Mouse (Mus musculus): ENCODE data around the gene Sirt2. TPM values are rescaled to one million over a fixed set of nuclear protein-coding genes. Genes with fewer than 3 reads are reported as not detected.

Sirt2 gene
- 10 to 100 TPM; 82.3 to 83.2 TPM for total RNA-seq (2021)
- long read RNA-seq, experiment 1, transcript Sirt2-201 (16 exons, 1,843 nt), result major isoform, 57 of 125 reads
- long read RNA-seq, experiment 1, transcript Sirt2-202 (15 exons, 1,828 nt), result minor isoform, 54 of 125 reads
- long read RNA-seq, experiment 1, partial matches to known transcripts, result 3 of 125 reads
- long read RNA-seq, experiment 1, other reads (novel, unspliced or antisense), result 11 of 125 reads
- long read RNA-seq, experiment 2, transcript Sirt2-202 (15 exons, 1,828 nt), result major isoform, 57 of 120 reads
- long read RNA-seq, experiment 2, transcript Sirt2-201 (16 exons, 1,843 nt), result minor isoform, 51 of 120 reads
- long read RNA-seq, experiment 2, partial matches to known transcripts, result 5 of 120 reads
- long read RNA-seq, experiment 2, other reads (novel, unspliced or antisense), result 6 of 120 reads

GRCm38 (mm10) chr7:28766173-28766879 is at the start of gene Sirt2:
Sirt2 (plus strand) TSS chr7:28766735.
- DNase-seq (ENCODE audit: low spot score in 2 of 2), result peak; percentile 89 to 94

- DNase-seq (ENCODE audit: low spot score in 2 of 2), result no peak
These were observed 48.8 kb upstream of the Sirt2 start for GRCm38 (mm10) chr7:28717726-28718125.

GRCm38 (mm10) chr7:28719159-28719558 is 47.4 kb upstream of the Sirt2 start:
- no peak for DNase-seq (ENCODE audit: low spot score in 2 of 2)

DNA sequence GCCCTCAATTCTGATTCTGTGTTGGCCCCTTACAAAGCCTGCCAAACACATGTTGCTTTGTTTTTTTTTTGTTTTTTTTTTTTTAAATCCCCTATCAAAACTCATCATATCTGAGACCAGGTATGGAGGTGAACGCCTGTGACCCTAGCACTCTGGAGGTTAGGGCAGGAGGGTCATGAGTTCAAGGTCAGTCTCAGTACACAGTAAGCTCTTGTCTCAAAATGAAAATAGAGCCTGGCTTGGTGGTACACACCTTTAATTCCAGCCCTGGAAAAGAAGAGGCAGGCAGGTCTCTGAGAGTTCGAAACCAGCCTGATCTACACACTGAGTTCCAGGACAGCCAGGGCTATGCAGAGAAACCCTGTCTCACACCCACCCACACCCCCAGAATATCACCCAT is 46.9 kb upstream of the Sirt2 start:
- no peak for DNase-seq (ENCODE audit: low spot score in 2 of 2)

DNA sequence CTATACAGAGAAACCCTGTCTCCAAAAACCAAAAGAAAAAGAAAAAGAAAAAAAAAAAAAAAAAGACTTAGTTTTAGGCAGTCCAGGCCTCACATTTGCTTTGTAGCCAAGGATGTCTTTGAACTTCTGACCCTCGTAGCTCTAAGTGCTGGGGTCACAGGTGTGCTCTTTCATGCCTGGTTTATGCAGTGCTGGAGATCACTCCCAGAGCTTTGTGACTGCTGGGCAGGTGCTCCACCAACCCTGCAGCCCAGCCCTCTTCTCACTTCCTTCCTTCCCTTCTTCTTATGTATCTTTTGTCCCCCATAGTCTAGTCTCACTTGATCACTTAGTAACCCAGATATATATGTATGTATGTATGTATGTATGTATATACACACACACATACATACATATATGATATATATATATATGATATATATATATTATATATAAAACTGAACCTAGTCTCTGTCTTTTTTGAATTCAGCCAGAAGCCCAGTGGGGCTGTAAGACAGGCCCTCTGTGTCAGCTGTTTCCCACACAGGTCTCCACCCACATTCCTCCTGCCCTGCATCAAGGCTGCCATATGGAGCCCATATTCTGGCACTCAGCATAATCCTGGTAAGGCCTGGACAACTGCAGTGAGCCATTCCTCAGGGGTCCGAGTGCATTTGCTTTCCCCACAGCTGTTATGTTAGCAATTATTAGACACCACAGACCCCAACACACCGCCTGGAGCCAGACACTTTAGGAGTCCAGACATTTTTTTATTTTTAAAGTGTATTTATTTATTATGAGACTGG is 45.6 kb upstream of the Sirt2 start:
- no peak for DNase-seq (ENCODE audit: low spot score in 2 of 2)

DNA sequence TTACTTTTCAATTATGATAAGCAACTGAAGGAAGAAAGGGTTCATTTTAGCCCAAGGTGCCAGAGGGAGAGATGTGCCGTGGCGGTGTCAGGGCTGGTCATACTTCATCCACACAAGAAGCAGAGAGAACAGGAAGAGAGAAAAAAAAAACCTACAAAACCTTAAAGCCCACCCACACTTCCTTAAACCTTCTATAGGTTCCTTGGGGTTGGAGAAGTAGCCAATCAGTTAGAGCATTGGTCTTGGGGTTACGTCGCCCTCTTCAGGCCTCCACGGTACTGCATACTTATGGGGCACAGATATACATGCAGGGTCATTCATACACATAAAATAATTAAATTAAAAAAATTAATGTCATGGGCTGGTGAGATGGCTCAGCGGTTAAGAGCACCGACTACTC is 44.5 kb upstream of the Sirt2 start:
- no peak for DNase-seq (ENCODE audit: low spot score in 2 of 2)

- no peak for DNase-seq (ENCODE audit: low spot score in 2 of 2)
These were observed 41.9 kb upstream of the Sirt2 start for GRCm38 (mm10) chr7:28724613-28725012.

DNA sequence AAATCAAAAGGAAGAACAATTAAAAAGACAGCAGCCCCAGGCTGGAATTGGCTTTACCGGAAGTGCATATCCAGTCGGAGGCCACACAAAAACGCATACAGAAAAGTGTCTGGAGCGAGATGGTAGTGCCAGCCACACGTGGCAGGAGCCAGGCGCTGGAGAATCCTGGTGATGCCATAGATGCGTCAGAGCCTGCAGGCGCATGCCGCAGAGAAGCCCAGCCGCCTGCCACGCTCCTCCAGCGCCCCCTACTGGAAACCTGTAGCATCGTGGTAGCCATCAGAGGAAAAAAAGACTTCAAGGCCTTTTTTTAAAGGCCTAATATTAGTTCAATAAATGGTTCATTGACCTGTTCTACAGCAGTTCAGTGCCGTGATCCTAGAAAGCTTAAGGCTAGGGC is 39.9 kb upstream of the Sirt2 start:
- peak; percentile 62 to 75 for DNase-seq (ENCODE audit: low spot score in 2 of 2)

GRCm38 (mm10) chr7:28727649-28728340 is 38.7 kb upstream of the Sirt2 start:
- DNase-seq (ENCODE audit: low spot score in 2 of 2), result no peak

DNA sequence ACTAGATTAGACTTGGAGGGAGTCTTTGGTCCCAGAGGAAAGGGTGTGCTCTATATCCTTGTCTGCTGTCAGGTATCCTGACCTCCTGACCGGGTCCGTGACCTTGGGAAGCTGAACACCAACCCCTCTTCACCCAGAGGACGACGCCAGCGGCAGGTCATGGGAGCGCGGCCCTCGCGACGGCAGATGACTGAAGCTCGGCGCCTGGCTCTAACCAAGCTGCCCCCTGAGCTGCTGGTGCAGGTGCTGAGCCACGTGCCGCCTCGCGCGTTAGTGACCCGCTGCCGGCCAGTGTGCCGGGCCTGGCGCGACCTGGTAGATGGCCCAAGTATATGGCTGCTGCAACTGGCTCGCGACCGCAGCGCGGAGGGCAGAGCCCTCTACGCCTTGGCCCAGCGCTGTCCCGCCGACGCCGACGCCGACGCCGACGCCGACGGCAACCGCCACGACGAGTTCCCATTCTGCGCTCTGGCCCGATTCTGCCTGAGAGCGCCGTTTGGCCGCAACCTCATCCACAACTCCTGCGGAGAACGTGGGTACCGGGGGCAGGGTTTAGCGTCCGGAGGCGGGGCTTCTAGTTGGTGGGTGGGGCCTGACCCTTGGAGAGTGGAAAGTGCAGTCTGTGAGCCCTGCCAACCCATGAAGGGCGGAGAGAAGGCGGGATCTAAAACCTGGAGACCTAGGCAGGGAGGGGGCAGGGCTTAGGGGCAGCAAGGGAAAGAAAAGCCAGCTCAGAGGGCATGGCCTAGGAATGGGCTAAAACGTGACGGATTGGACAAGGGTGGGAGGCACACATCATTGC is 34.0 kb upstream of the Sirt2 start:
- DNase-seq (ENCODE audit: low spot score in 2 of 2), result peak; percentile 42 to 51

DNA sequence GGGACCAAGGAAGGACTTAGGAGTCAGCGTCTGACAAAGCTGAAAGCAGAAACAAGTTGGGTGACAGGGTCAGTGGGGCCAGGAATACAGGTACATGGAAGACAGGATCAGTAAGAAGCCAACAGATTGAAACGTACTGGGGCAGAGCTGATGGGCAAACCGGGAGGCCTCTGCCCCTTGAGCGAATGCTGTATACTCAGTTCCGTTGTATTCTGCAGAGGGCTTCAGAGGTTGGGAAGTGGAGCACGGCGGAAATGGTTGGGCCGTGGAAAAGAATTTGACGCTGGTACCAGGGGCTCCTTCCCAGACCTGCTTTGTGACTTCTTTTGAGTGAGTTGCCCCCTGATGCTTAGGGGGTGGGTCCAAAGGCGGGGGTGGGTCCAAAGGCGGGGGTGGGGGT is 33.3 kb upstream of the Sirt2 start:
- no peak for DNase-seq (ENCODE audit: low spot score in 2 of 2)

GRCm38 (mm10) chr7:28735701-28736100 is 30.8 kb upstream of the Sirt2 start:
- no peak for DNase-seq (ENCODE audit: low spot score in 2 of 2)

GRCm38 (mm10) chr7:28739829-28740228 is 26.7 kb upstream of the Sirt2 start:
- no peak for DNase-seq (ENCODE audit: low spot score in 2 of 2)

- no peak for DNase-seq (ENCODE audit: low spot score in 2 of 2)
These were observed 25.6 kb upstream of the Sirt2 start for GRCm38 (mm10) chr7:28740949-28741348.

DNA sequence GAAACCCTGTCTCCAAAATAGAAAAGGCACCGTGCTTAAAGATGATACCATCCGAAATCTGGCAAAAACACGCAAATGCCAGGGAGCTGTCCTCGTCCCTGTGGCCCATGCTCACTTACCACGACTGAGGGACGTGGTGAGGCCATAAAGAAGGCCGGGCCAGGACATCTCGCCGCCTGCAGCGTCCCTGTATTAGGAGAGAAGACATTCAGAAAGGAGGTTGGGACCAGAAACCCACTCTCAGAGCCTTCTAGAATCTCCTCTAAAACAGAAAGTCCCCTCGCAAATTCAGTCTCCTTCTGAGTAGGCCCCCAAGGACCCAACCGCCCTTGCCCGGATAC is 25.2 kb upstream of the Sirt2 start:
- DNase-seq (ENCODE audit: low spot score in 2 of 2), result no peak

GRCm38 (mm10) chr7:28741709-28742438 is 24.7 kb upstream of the Sirt2 start, which contains the start of the genes Mrps12 and Sars2:
Mrps12 (minus strand) TSS chr7:28741820.
Sars2 (plus strand) TSS chr7:28741992.
- peak; percentile 91 to 92 for DNase-seq (ENCODE audit: low spot score in 2 of 2)

DNA sequence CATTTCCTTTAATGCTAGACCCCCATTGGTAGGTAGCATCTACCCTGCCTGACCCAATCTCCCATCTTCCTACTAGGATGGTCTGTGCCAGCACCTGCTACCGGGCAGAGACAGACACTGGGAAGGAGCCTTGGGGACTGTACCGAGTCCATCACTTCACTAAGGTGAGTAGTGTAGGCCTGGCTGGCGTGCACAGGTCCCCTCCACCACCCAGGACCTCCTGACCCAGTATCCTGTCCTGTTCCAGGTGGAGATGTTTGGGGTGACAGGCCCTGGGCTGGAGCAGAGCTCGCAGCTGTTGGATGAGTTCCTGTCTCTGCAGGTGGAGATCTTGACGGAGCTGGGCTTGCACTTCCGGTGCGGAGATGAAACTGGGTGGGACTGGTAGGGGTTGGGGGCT is 16.6 kb upstream of the Sirt2 start:
- no peak for DNase-seq (ENCODE audit: low spot score in 2 of 2)

DNA sequence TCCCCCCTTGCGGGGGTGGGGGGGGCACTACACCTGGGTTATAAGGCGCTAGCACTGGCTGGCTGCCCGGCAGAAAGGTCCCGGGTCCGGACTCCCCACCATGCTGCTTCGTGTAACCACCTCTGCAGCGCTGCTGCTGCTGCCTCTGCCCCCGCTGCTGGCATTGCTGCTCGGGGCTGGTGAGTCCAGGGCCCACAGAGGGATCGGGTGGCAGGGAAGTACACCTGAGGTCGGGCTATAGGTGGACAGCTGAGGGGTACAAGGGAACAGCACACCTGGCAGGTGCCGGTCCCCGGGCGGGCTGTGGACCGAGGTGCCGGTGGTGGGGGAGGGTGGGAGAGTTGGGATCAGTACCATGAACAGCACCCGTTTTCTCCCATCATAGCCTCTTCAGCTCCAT is 10.5 kb upstream of the Sirt2 start, which contains the start of gene Ccer2:
Ccer2 (plus strand) TSS at position 96 of the 400 bp plus-strand sequence.
- DNase-seq (ENCODE audit: low spot score in 2 of 2), result no peak

GRCm38 (mm10) chr7:28758623-28759022 is 7.9 kb upstream of the Sirt2 start:
- no peak for DNase-seq (ENCODE audit: low spot score in 2 of 2)

DNA sequence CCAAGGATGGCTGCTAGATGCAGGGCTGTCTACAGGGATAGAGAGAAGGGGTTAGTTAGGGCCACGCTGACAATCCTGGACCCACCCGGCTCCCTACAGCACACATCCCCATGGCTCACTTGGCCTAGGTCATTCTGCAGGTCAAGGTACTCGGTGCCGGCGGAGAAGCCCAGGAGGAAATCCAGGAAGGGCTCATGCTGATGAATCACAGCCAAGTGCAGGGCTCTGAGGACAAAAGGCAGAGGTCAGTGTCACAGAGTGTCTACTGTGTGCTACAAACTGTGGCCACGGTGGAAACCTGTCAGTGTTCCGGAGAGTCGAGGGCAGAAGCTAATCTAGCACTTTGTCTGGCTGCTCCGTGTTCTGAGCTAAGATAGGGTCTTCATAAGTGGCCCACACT is 4.6 kb upstream of the Sirt2 start:
- DNase-seq (ENCODE audit: low spot score in 2 of 2), result no peak

All from gastrocnemius, postnatal 4 days (tissue).